Mouse (Mus musculus) G1E (cell line): Measurements from ENCODE around the gene Ss18l2. TPM values are rescaled to one million over a fixed set of nuclear protein-coding genes. Genes with fewer than 3 reads are reported as not detected.

Experiments
- ATAC-seq: 2 replicates; pipeline ENCODE4 v1.8.0; 2016; ENCODE audit warnings: mild to moderate bottlenecking; ENCODE audit not compliant: insufficient number of reproducible peaks, poor library complexity, low FRiP score, severe bottlenecking; ENCODE audit errors: extremely low read depth
- DNase-seq: peaks from one replicate; pipeline ENCODE4 v3.0.0; 2012; ENCODE audit warnings: low spot score
- H3K27me3 ChIP-seq: 2 replicates; pipeline ENCODE4 v1.6.1; 2012; ENCODE audit warnings: mild to moderate bottlenecking, low read length, inconsistent platforms; ENCODE audit not compliant: insufficient read depth
- H3K36me3 ChIP-seq: replicated peaks from 2 replicates; pipeline ENCODE3; 2012; ENCODE audit warnings: mild to moderate bottlenecking, inconsistent platforms
- H3K4me1 ChIP-seq: 2 replicates; pipeline ENCODE4 v1.6.1; 2012; ENCODE audit warnings: low read depth, low read length, inconsistent platforms, mixed read lengths; ENCODE audit not compliant: insufficient read depth
- H3K4me3 ChIP-seq: 2 replicates; pipeline ENCODE4 v1.5.1; 2012; ENCODE audit warnings: low read depth, mild to moderate bottlenecking, inconsistent platforms, low read length, moderate library complexity, mixed read lengths
- H3K9me3 ChIP-seq: replicated peaks from 2 replicates; pipeline ENCODE4 v1.6.1; 2012; ENCODE audit warnings: inconsistent platforms
- CTCF ChIP-seq: IDR thresholded peaks from 2 replicates; pipeline ENCODE4 v1.5.1; 2012; ENCODE audit warnings: low read depth, low read length, inconsistent platforms, mixed read lengths
- GATA1 ChIP-seq: IDR thresholded peaks from 2 replicates; pipeline ENCODE4 v1.6.1; 2012; ENCODE audit warnings: borderline replicate concordance, low read length, inconsistent platforms, mixed read lengths
- GATA2 ChIP-seq: IDR thresholded peaks from 2 replicates; pipeline ENCODE4 v1.6.1; 2012; ENCODE audit warnings: low read depth, low read length, inconsistent platforms, borderline replicate concordance
- POLR2AphosphoS5 ChIP-seq: IDR thresholded peaks from 2 replicates; pipeline ENCODE4 v1.6.1; 2012; ENCODE audit warnings: low read depth, low read length, inconsistent platforms; ENCODE audit not compliant: insufficient replicate concordance
- TAL1 ChIP-seq: conservative IDR thresholded peaks from 2 replicates; pipeline ENCODE4 v1.6.1; 2012; ENCODE audit warnings: low read depth, low read length, inconsistent platforms, mixed read lengths
- polyA plus RNA-seq: library from polyadenylated mRNA; stranded (reverse); fragments of >175 nt; gene quantifications from 2 replicates; pipeline ENCODE4 v1.2.3, GENCODE M21; 2012
- total RNA-seq, 2 experiments: library from RNA; stranded (forward) in 1 of 2; stranded (reverse) in 1 of 2; fragments of 200-1000 nt in 1 of 2; fragments of >200 nt in 1 of 2; fragmentation: Nextera tagmentation in 1 of 2; gene quantifications; 2 replicates each; pipeline ENCODE4 v1.2.3; 2014 to 2017

The Ss18l2 gene
- 12.9 and 19.0 TPM in 2 replicates for total RNA-seq (2014; fragmentation: Nextera tagmentation)
- 39.7 and 52.8 TPM in 2 replicates for total RNA-seq (2017)
- 7.1 and 9.7 TPM in 2 replicates for polyA plus RNA-seq

DNA sequence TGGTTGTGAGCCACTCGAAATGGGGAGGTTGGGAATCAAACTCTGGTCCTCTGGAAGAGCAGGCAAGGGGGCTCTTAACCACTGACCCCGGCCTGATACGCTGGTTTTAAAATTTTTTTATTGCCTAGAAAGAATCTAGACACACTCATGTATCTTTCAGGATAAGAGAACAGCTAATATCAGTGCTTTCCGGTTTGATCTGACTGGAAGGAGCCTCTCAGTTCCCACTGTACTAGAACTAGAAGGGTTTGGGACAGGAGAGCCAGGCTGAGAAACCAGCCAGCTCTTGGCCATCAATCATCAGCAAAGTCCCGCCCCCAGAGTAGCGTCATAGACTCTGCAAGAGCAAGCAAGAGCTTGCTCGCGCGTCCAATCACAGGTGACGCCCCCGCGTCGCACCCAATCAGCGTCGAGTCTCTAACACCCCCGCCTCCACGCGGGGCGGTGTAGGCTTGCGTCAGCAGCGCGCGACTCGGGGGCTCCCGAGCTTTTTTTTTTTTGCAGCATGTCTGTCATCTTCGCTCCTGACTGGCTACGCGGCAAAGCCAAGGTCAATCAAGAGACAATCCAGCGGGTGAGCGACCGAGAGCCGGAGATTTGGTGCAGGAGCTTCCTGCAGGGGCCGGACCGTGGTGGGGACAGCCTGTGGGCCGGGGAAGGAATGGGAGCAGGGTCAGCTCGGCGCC lies at the start of gene Ss18l2:
Ss18l2 (plus strand) TSS at position 432 of the 686 bp plus-strand sequence.
- peak within 1 kb of the TSS; percentile 92 for H3K4me3 ChIP-seq
- TF ChIP-seq TAL1: no peak
- TF ChIP-seq POLR2AphosphoS5: no peak
- no peak for TF ChIP-seq CTCF
- TF ChIP-seq GATA2: no peak
- TF ChIP-seq GATA1: no peak
- H3K27me3 ChIP-seq: no peaks in the 10 kb centered on the region
- peak; percentile 94 for DNase-seq
- peaks cover 27% of the 10 kb centered on the region for H3K36me3 ChIP-seq
- no peaks in the 10 kb centered on the region for H3K9me3 ChIP-seq
- ATAC-seq: peak; percentile 98
- H3K4me1 ChIP-seq: peaks cover 61% of the 10 kb centered on the region

DNA sequence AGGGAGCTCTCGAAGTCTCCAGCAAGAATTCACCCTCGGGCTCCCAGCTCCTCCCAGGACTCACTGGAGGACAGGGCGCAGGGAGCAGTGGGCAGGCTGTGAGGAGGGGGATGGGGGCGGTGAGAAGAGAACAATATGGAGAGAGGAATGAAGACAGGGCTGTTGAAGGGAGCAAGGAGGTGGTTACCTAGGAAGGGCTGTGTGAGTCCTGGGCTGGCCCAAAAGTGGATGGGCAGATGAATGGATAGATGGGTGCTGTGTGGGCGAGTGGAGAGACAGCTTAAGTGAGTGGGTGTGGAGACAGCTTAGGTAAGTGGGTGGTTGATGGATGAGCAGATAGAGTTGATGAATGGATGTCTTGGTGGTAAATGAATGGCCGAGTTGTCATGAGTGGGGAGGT lies 46.7 kb upstream of the Ss18l2 start:
- Histone ChIP-seq H3K9me3 (no peaks in the 10 kb centered on the region), H3K36me3 (no peaks in the 10 kb centered on the region), H3K27me3 (peaks cover 27% of the 10 kb centered on the region; the same call in 1 of the 2 replicates), H3K4me3 (no peak overlapping the region), H3K4me1 (no peaks in the 10 kb centered on the region)
- ATAC-seq (no peak), DNase-seq (no peak)
- TF ChIP-seq POLR2AphosphoS5: no peak
- no peak for TF ChIP-seq TAL1
- TF ChIP-seq GATA1: no peak
- no peak for TF ChIP-seq CTCF
- no peak for TF ChIP-seq GATA2

DNA sequence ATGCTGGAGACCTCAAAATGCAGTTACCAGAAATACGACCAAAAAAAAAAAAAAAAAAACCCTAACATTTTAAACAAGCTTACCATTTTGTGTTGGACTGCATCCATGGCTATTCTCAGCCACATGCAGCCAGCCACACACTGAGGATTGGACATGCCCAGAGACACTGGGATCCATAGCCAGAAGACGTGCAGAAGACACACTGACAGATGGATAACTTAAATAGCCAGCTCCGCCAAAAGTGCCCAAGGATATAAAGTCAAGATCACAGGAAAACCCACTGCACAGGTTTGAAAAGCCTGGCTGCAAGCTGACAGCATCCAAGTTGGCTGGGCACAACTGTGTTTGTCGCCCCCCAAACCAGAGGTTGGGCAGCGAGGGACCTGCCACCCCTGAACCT lies 46.0 kb upstream of the Ss18l2 start:
- Histone ChIP-seq H3K4me1 (no peaks in the 10 kb centered on the region), H3K4me3 (no peak overlapping the region), H3K36me3 (no peaks in the 10 kb centered on the region), H3K27me3 (peaks cover 30% of the 10 kb centered on the region; the same call in 1 of the 2 replicates), H3K9me3 (no peaks in the 10 kb centered on the region)
- ATAC-seq (no peak), DNase-seq (no peak)
- TF ChIP-seq TAL1 (no peak), POLR2AphosphoS5 (no peak), GATA1 (no peak), CTCF (no peak), GATA2 (no peak)

DNA sequence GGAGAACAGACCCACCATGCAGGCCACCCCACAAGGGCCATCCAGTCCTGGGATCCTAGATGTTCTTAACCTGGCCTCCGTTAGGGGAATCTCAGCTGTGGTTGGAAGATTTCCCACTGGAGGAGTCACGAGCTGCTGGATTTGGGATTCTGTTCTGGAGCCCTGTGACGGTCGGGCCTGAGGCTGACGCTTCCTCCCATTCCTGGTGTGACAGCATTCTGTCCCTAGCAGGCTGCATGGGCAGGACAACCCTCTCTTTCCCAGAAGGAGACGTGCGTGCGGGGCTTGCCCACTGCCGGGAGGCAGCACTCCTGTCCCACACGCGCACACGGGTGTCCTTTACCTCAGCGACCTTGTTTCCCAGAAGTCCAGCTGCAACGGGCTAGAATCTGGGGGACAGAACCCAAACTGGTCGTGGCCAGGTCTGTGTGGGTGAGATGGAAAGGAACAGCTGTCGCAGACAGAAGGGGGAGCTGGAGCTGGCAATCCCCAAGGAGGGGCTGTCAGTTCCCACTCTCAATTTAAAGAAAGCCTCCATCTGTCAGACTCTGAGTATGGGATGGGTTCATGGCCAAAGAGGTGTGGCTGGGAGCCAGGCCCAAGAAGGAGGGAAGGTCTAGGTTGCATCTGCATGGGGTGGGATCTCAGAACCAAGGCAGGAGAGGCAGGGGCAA lies 43.0 kb upstream of the Ss18l2 start:
- no peaks in the 10 kb centered on the region for H3K36me3 ChIP-seq
- ATAC-seq (no peak), DNase-seq (no peak)
- H3K27me3 ChIP-seq: peaks cover 38% of the 10 kb centered on the region
- no peak overlapping the region for H3K4me3 ChIP-seq
- TF ChIP-seq POLR2AphosphoS5: no peak
- no peak for TF ChIP-seq GATA1
- TF ChIP-seq CTCF: no peak
- TF ChIP-seq GATA2: no peak
- no peaks in the 10 kb centered on the region for H3K9me3 ChIP-seq
- H3K4me1 ChIP-seq: peaks cover under 1% of the 10 kb centered on the region; the same call in 1 of the 2 replicates

DNA sequence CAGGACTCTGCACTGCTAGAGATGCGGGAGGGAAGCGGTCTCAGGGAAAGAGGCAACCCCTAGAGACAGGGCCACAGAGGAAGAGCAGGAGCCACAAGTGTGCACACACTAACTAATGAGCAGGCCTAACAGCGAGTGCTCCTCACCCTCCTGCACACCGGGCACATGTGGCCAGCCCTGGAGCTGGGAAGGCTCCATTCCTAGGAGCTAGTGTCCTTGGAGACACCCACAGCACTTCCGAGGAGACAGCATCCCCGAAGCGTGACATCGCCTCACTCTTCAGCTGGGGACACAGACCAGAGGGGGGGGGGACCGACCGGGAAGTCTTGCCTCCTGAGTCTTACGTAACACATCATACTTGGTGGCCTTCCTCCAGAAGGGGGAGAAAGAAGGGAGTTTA lies 42.3 kb upstream of the Ss18l2 start:
- H3K4me1 ChIP-seq: peaks cover 6% of the 10 kb centered on the region
- H3K36me3 ChIP-seq: no peaks in the 10 kb centered on the region
- H3K4me3 ChIP-seq: no peak overlapping the region
- no peak for ATAC-seq
- H3K27me3 ChIP-seq: peaks cover 38% of the 10 kb centered on the region
- TF ChIP-seq TAL1 (no peak), POLR2AphosphoS5 (no peak), CTCF (no peak), GATA1 (no peak), GATA2 (no peak)
- DNase-seq: no peak
- no peaks in the 10 kb centered on the region for H3K9me3 ChIP-seq

DNA sequence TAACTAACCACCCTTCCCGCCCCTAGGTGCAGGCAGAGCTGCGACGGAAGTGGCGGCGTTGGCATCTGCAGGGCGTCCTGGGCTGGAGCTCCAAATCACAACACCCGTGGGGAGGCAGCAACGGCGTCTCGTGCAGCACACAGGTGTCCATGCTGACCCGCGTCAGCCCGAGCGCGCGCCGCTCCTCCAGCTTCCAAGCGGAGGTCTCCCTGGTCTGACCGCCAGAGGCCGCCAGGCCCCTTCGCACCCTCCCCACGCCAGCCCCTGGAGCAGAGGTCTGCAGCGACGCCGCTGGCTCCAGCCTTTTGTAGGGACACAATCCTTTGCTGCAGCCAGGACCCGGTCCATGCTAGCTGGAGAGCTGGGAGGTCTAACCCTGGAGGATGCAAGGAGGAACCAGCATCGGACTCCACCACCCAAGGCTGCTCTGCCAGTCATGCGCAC lies 40.8 kb upstream of the Ss18l2 start:
- ATAC-seq: no peak
- no peak for TF ChIP-seq POLR2AphosphoS5
- TF ChIP-seq CTCF: no peak
- no peak for TF ChIP-seq GATA1
- no peak for TF ChIP-seq GATA2
- no peak for TF ChIP-seq TAL1
- H3K36me3 ChIP-seq: no peaks in the 10 kb centered on the region
- no peak overlapping the region for H3K4me3 ChIP-seq
- peaks cover 39% of the 10 kb centered on the region for H3K27me3 ChIP-seq
- DNase-seq: no peak
- H3K9me3 ChIP-seq: no peaks in the 10 kb centered on the region
- peaks cover 6% of the 10 kb centered on the region for H3K4me1 ChIP-seq

DNA sequence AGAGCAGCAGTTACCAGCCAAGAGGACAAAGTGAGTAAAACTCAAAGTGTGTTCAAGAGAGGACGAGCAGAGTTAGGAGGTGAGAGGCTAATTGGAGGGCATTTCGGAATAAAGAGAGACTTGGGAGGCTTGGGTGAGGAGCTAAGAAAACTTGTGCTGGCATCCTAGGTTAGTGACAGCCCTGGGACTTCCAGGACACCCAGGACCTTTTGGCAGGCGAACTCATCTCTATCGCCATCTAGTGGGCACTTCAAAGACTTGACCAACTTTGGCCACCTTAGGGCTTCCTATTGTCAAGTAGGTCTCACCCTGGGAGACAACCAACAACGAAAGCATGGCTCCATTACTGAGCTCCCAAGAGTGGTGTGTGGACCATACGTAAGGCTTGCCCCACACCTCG lies 38.8 kb upstream of the Ss18l2 start:
- peaks cover 31% of the 10 kb centered on the region for H3K27me3 ChIP-seq
- H3K4me1 ChIP-seq: peaks cover 7% of the 10 kb centered on the region
- H3K9me3 ChIP-seq: no peaks in the 10 kb centered on the region
- DNase-seq (peak; percentile 53), ATAC-seq (0 out of 2 replicates have a peak, but pooled peaks have one; percentile 35)
- TF ChIP-seq CTCF: peak; percentile 42
- no peak for TF ChIP-seq GATA1
- no peak for TF ChIP-seq TAL1
- TF ChIP-seq GATA2: no peak
- no peak for TF ChIP-seq POLR2AphosphoS5
- no peak overlapping the region for H3K4me3 ChIP-seq
- H3K36me3 ChIP-seq: no peaks in the 10 kb centered on the region
